Mouse (Mus musculus) G1E (cell line): ENCODE measurements around the gene Ubxn11. TPM values are rescaled to one million over a fixed set of nuclear protein-coding genes. Genes with fewer than 3 reads are reported as not detected.

ENCODE experiments used
- ATAC-seq: 2 replicates; pipeline ENCODE4 v1.8.0; 2016; ENCODE audit warnings: mild to moderate bottlenecking; ENCODE audit not compliant: insufficient number of reproducible peaks, poor library complexity, low FRiP score, severe bottlenecking; ENCODE audit errors: extremely low read depth
- DNase-seq: peaks from one replicate; pipeline ENCODE4 v3.0.0; 2012; ENCODE audit warnings: low spot score
- H3K27me3 ChIP-seq: 2 replicates; pipeline ENCODE4 v1.6.1; 2012; ENCODE audit warnings: mild to moderate bottlenecking, low read length, inconsistent platforms; ENCODE audit not compliant: insufficient read depth
- H3K36me3 ChIP-seq: replicated peaks from 2 replicates; pipeline ENCODE3; 2012; ENCODE audit warnings: mild to moderate bottlenecking, inconsistent platforms
- H3K4me1 ChIP-seq: 2 replicates; pipeline ENCODE4 v1.6.1; 2012; ENCODE audit warnings: low read depth, low read length, inconsistent platforms, mixed read lengths; ENCODE audit not compliant: insufficient read depth
- H3K4me3 ChIP-seq: 2 replicates; pipeline ENCODE4 v1.5.1; 2012; ENCODE audit warnings: low read depth, mild to moderate bottlenecking, inconsistent platforms, low read length, moderate library complexity, mixed read lengths
- H3K9me3 ChIP-seq: replicated peaks from 2 replicates; pipeline ENCODE4 v1.6.1; 2012; ENCODE audit warnings: inconsistent platforms
- CTCF ChIP-seq: IDR thresholded peaks from 2 replicates; pipeline ENCODE4 v1.5.1; 2012; ENCODE audit warnings: low read depth, low read length, inconsistent platforms, mixed read lengths
- GATA1 ChIP-seq: IDR thresholded peaks from 2 replicates; pipeline ENCODE4 v1.6.1; 2012; ENCODE audit warnings: borderline replicate concordance, low read length, inconsistent platforms, mixed read lengths
- GATA2 ChIP-seq: IDR thresholded peaks from 2 replicates; pipeline ENCODE4 v1.6.1; 2012; ENCODE audit warnings: low read depth, low read length, inconsistent platforms, borderline replicate concordance
- POLR2AphosphoS5 ChIP-seq: IDR thresholded peaks from 2 replicates; pipeline ENCODE4 v1.6.1; 2012; ENCODE audit warnings: low read depth, low read length, inconsistent platforms; ENCODE audit not compliant: insufficient replicate concordance
- TAL1 ChIP-seq: conservative IDR thresholded peaks from 2 replicates; pipeline ENCODE4 v1.6.1; 2012; ENCODE audit warnings: low read depth, low read length, inconsistent platforms, mixed read lengths
- polyA plus RNA-seq: library from polyadenylated mRNA; stranded (reverse); fragments of >175 nt; gene quantifications from 2 replicates; pipeline ENCODE4 v1.2.3, GENCODE M21; 2012
- total RNA-seq, 2 experiments: library from RNA; stranded (forward) in 1 of 2; stranded (reverse) in 1 of 2; fragments of 200-1000 nt in 1 of 2; fragments of >200 nt in 1 of 2; fragmentation: Nextera tagmentation in 1 of 2; gene quantifications; 2 replicates each; pipeline ENCODE4 v1.2.3; 2014 to 2017

Ubxn11 gene
- total and polyA plus RNA-seq, 3 experiments = 3.4 to 13.8 (median 13.2) TPM

DNA sequence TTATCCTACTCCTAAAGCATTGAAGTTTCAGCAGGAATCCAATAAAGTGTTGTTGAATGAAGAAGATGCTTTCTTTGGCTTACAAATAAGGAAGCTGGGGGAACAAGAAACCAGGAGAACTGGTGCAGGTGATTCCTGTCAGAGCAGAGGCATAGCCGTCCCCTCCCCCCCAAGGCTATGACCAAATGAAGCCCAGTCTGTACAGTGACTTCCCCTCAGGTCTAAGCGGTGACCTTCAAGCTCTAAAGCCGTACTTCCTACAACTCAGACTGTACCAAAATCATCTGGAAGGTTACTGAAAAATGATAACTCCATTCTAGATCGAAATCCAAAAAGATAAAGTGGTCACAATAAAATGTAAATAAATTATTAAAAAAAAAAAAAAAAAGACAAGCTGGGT is 47.0 kb downstream of the Ubxn11 start:
- ATAC-seq = no peak
- no peaks in the 10 kb centered on the region for H3K9me3 ChIP-seq
- TF ChIP-seq POLR2AphosphoS5 = no peak
- TF ChIP-seq CTCF = no peak
- TF ChIP-seq GATA1 = no peak
- TF ChIP-seq GATA2 = no peak
- no peak for TF ChIP-seq TAL1
- H3K27me3 ChIP-seq = no peaks in the 10 kb centered on the region
- no peaks in the 10 kb centered on the region for H3K4me1 ChIP-seq
- H3K4me3 ChIP-seq = no peak overlapping the region
- no peak for DNase-seq
- H3K36me3 ChIP-seq = peaks cover 83% of the 10 kb centered on the region

DNA sequence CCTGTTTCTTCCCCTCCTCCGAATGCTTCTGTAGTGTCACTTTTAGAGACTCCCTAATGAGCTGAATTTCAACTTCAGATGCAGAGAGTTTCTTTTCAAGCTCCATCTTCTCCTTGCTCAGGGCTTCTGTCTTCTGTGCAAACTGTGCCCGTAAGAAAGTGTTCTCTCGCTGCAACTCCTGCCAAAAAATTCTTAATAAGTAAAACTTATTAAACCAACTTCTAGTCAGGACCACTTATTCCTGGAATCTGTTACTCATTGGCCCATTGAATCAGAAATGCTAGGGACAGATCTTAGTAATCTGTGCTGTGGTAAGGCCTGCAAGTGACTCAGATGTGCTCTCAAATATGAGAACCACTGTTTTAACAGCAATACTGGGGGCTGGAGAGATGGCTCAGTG is 49.7 kb downstream of the Ubxn11 start:
- Histone ChIP-seq H3K9me3 (no peaks in the 10 kb centered on the region), H3K27me3 (no peaks in the 10 kb centered on the region), H3K4me1 (no peaks in the 10 kb centered on the region), H3K36me3 (peaks cover 92% of the 10 kb centered on the region), H3K4me3 (no peak overlapping the region)
- no peak for ATAC-seq
- DNase-seq = no peak
- TF ChIP-seq GATA2 (no peak), CTCF (no peak), TAL1 (no peak), GATA1 (no peak), POLR2AphosphoS5 (no peak)

GRCm38 (mm10) chr4:134153656-134154055 is 51.3 kb downstream of the Ubxn11 start:
- ATAC-seq (no peak), DNase-seq (no peak)
- H3K27me3 ChIP-seq = no peaks in the 10 kb centered on the region
- TF ChIP-seq TAL1 (no peak), POLR2AphosphoS5 (no peak), CTCF (no peak), GATA2 (no peak), GATA1 (no peak)
- H3K9me3 ChIP-seq = no peaks in the 10 kb centered on the region
- H3K4me1 ChIP-seq = no peaks in the 10 kb centered on the region
- H3K4me3 ChIP-seq = no peak overlapping the region
- H3K36me3 ChIP-seq = peaks cover 92% of the 10 kb centered on the region

DNA sequence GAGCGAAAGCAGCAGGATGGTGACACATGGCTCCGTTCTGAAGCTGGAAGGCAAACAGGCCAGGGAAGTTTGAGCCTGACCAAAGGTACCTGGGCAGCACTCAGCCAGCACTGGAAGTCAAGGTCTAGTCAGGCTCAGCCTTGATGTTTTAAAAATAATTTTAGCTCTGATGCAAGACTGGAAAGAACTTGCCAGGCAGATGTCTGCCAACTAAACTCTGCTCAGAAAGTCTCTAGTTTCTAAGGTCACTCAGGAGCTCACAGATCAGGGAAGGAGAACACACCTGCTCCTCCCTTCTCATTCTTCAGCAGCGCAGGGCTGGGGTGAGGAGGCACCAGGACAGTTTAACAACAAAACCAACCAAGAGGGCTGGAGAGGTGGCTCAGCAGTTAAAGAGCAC is 52.0 kb downstream of the Ubxn11 start:
- Histone ChIP-seq H3K4me1 (no peaks in the 10 kb centered on the region), H3K36me3 (peaks cover 90% of the 10 kb centered on the region), H3K9me3 (no peaks in the 10 kb centered on the region), H3K4me3 (no peak overlapping the region), H3K27me3 (no peaks in the 10 kb centered on the region)
- TF ChIP-seq TAL1 = no peak
- no peak for TF ChIP-seq POLR2AphosphoS5
- no peak for TF ChIP-seq GATA2
- no peak for TF ChIP-seq CTCF
- no peak for TF ChIP-seq GATA1
- no peak for ATAC-seq
- no peak for DNase-seq

- H3K27me3 ChIP-seq = no peaks in the 10 kb centered on the region
- H3K4me1 ChIP-seq = no peaks in the 10 kb centered on the region
- TF ChIP-seq CTCF (no peak), GATA2 (no peak), GATA1 (no peak), POLR2AphosphoS5 (no peak), TAL1 (no peak)
- no peak for DNase-seq
- no peak overlapping the region for H3K4me3 ChIP-seq
- H3K36me3 ChIP-seq = peaks cover 82% of the 10 kb centered on the region
- ATAC-seq = no peak
- H3K9me3 ChIP-seq = no peaks in the 10 kb centered on the region
Measured at GRCm38 (mm10) chr4:134155531-134155930, 53.2 kb downstream of the Ubxn11 start.

DNA sequence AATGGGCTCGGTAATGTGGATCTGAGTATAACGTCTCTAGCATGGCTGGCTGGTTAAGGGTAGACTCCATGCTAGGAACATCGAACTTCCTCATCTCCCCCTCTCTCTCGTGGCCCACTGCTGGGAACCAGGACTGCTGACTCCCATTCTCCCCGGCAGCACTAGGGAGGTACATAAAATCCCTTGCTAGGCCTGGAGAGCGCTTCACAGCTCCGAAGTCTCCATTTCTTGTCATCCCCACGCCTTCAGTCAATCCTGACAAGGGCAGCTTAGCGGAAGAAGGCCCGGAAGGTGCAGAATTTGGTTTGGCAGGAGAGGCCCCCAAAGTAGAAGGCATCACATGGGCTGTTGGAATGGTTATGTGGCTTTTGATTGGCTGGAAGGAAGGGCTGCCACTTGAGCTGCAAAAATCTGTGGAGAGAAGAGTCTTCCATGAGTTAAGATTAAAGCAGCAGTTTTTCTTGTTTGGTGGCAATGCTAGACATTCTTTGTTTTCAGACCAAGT is 53.6 kb downstream of the Ubxn11 start:
- Histone ChIP-seq H3K9me3 (no peaks in the 10 kb centered on the region), H3K27me3 (no peaks in the 10 kb centered on the region), H3K4me3 (no peak overlapping the region), H3K36me3 (peaks cover 78% of the 10 kb centered on the region), H3K4me1 (no peaks in the 10 kb centered on the region)
- no peak for ATAC-seq
- DNase-seq = no peak
- TF ChIP-seq TAL1 = no peak
- TF ChIP-seq GATA2 = no peak
- TF ChIP-seq CTCF = no peak
- no peak for TF ChIP-seq GATA1
